Mouse (Mus musculus) embryonic fibroblast, embryonic 13.5 days (primary cell): ENCODE results near the gene P2ry12. TPM values are rescaled to one million over a fixed set of nuclear protein-coding genes. Genes with fewer than 3 reads are reported as not detected.

Source experiments
- H3K27ac ChIP-seq: 2 replicates; pipeline ENCODE4 v1.5.1; 2012; ENCODE audit warnings: low read length, control low read depth, inconsistent platforms; ENCODE audit not compliant: insufficient read depth
- H3K4me1 ChIP-seq: 2 replicates; pipeline ENCODE4 v1.6.1; 2011; ENCODE audit warnings: low read length; ENCODE audit not compliant: control insufficient read depth, insufficient read depth
- H3K4me3 ChIP-seq: 2 replicates; pipeline ENCODE4 v1.5.1; 2011; ENCODE audit warnings: mild to moderate bottlenecking, control low read depth, low read length; ENCODE audit not compliant: insufficient read depth
- CTCF ChIP-seq: IDR thresholded peaks from 2 replicates; pipeline ENCODE4 v1.5.1; 2011; ENCODE audit warnings: mild to moderate bottlenecking, control low read depth, low read length, moderate library complexity, borderline replicate concordance; ENCODE audit not compliant: insufficient read depth
- POLR2A ChIP-seq: IDR thresholded peaks from 2 replicates; pipeline ENCODE4 v1.6.1; 2011; ENCODE audit warnings: low read depth, mild to moderate bottlenecking, control low read depth, low read length, moderate library complexity
- polyA plus RNA-seq: library from polyadenylated mRNA; stranded (reverse); fragments of >200 nt; gene quantifications from 2 replicates; pipeline ENCODE4 v1.2.4, GENCODE M21; 2011; ENCODE audit warnings: low read depth; ENCODE audit not compliant: missing spikeins, insufficient read length

P2ry12 gene
- polyA plus RNA-seq, 1 experiment = not detected

DNA sequence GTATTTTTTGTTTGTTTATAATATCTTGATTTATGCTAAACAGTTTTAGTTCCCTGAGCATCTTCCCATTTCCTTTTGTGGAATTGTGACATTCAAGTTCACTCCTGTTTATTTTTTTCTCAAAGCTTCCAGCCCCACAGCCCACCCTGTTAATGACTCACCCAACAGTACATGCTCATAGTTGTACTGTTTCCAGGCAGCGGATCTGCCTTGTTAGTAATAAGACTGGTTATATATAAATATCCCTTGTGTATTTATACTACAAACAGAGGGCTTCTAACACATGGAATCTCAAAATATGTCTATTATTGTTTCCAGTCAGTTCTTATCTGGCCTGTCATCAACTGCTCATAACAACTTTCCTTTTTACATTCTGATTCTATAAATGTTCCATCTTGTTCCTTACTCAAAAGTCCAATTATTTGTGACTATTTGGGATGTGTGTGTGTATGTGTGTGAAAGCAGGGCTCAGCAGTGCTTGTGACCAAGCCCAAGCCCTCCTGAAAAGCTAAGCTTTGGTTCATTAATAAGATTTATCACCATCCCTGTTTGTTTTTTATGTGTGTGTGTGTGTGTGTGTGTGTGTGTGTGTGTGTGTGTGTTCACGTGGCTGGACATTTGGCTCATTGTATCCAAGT is 95.1 kb downstream of the P2ry12 start:
- no peak for TF ChIP-seq CTCF
- no peak for TF ChIP-seq POLR2A
- Histone ChIP-seq H3K4me3 (no peak overlapping the region), H3K27ac (no peak overlapping the region), H3K4me1 (no peaks in the 10 kb centered on the region)

Other genes with a start within 250 kb of the P2ry12 start
- not detected in 2 replicates for gene Gpr171, start 161.1 kb downstream of the P2ry12 start, polyA plus RNA-seq
- 0.53 and 0.57 TPM in 2 replicates for gene P2ry14, start 109.3 kb downstream of the P2ry12 start, polyA plus RNA-seq
- gene Gpr87, start 67.8 kb downstream of the P2ry12 start, polyA plus RNA-seq = not detected in 2 replicates
- gene P2ry13, start 52.0 kb downstream of the P2ry12 start, polyA plus RNA-seq = not detected in 2 replicates
- 81.1 and 208 TPM in 2 replicates for gene Igsf10, start 81.5 kb upstream of the P2ry12 start, polyA plus RNA-seq